Mouse (Mus musculus) ES-Bruce4 (cell line): Measurements from ENCODE around the gene Kcnk15.

Experiments
- CTCF ChIP-seq: IDR thresholded peaks from one replicate; pipeline ENCODE4 v1.8.1; 2011; ENCODE audit warnings: low read depth, low read length
- POLR2A ChIP-seq: IDR thresholded peaks from one replicate; pipeline ENCODE4 v1.8.1; 2011; ENCODE audit warnings: low read length; ENCODE audit not compliant: insufficient read depth

- TF ChIP-seq CTCF = no peak
- no peak for TF ChIP-seq POLR2A
These were observed 18.5 kb downstream of the Kcnk15 start for GRCm38 (mm10) chr2:163871906-163872305.
